Mouse (Mus musculus) stomach, postnatal 0 days (tissue): ENCODE measurements around the gene March2.

ENCODE experiments used
- CTCF ChIP-seq: IDR thresholded peaks from 2 replicates; pipeline ENCODE4 v1.5.1; 2016; ENCODE audit warnings: antibody characterized with exemption, low read depth, mild to moderate bottlenecking, moderate library complexity
- EP300 ChIP-seq: optimal IDR thresholded peaks from 2 replicates; pipeline ENCODE3; 2016; ENCODE audit warnings: antibody characterized with exemption

- TF ChIP-seq CTCF, result no peak
- TF ChIP-seq EP300, result no peak
Measured at GRCm38 (mm10) chr17:33728396-33728795, 9.9 kb upstream of the March2 start.
